Mouse (Mus musculus) G1E (cell line): Measurements from ENCODE around the gene Nos1ap.

Source experiments
- CTCF ChIP-seq: IDR thresholded peaks from 2 replicates; pipeline ENCODE4 v1.5.1; 2012; ENCODE audit warnings: low read depth, low read length, inconsistent platforms, mixed read lengths
- GATA1 ChIP-seq: IDR thresholded peaks from 2 replicates; pipeline ENCODE4 v1.6.1; 2012; ENCODE audit warnings: borderline replicate concordance, low read length, inconsistent platforms, mixed read lengths
- POLR2AphosphoS5 ChIP-seq: IDR thresholded peaks from 2 replicates; pipeline ENCODE4 v1.6.1; 2012; ENCODE audit warnings: low read depth, low read length, inconsistent platforms; ENCODE audit not compliant: insufficient replicate concordance
- TAL1 ChIP-seq: conservative IDR thresholded peaks from 2 replicates; pipeline ENCODE4 v1.6.1; 2012; ENCODE audit warnings: low read depth, low read length, inconsistent platforms, mixed read lengths

- TF ChIP-seq CTCF (no peak), GATA1 (no peak), TAL1 (no peak), POLR2AphosphoS5 (no peak)
Observed at GRCm38 (mm10) chr1:170498645-170499044, 91.0 kb downstream of the Nos1ap start.
